Mouse (Mus musculus): ENCODE results near the gene Mllt10.

DNA sequence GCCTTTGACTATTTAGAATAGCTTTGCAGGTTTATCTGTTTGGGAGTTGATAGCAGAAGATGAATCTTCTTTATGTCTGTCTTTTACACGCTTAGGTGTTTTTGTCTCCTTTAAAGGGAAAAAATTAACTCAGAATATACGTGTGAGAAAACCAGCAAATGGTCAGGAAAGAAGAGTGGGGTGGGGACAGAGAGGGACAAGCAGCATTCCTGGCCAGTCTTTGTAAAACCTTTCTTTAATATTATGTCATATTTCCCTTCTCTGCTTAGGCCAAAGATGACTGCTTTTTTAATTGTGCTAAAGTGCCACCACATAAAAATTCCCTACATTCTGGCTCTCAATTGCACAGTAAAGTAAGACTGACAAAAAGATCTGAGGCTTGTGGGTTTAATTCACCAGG, 4.0 kb downstream of the Mllt10 start:
- no peak for TF ChIP-seq CTCF (IDR thresholded peaks at IDR 0.05; ENCODE audit: extremely low read depth, insufficient read depth, insufficient read length, insufficient replicate concordance)
- no peak for TF ChIP-seq POLR2A (IDR thresholded peaks at IDR 0.05; ENCODE audit: low read depth, low read length)
